Mouse (Mus musculus): ENCODE measurements around the gene Cdk18.

Gene Cdk18

GRCm38 (mm10) chr1:132112426-132112825 lies 27.1 kb downstream of the Cdk18 start:
- DNase-seq (ENCODE audit: low spot score): no peak

- DNase-seq (ENCODE audit: low spot score): no peak
These were observed 28.1 kb downstream of the Cdk18 start for GRCm38 (mm10) chr1:132111411-132111810.

- DNase-seq (ENCODE audit: low spot score): no peak
These were observed 30.1 kb downstream of the Cdk18 start for GRCm38 (mm10) chr1:132109368-132109767.

- no peak for DNase-seq (ENCODE audit: low spot score)
These were observed 35.1 kb downstream of the Cdk18 start for GRCm38 (mm10) chr1:132104353-132104752.

- DNase-seq (ENCODE audit: low spot score): no peak
These were observed 37.4 kb downstream of the Cdk18 start for GRCm38 (mm10) chr1:132101953-132102697.

- DNase-seq (ENCODE audit: low spot score): no peak
These were observed 39.7 kb downstream of the Cdk18 start for GRCm38 (mm10) chr1:132099775-132100174.

- DNase-seq (ENCODE audit: low spot score): no peak
These were observed 40.5 kb downstream of the Cdk18 start for GRCm38 (mm10) chr1:132099016-132099415.

- no peak for DNase-seq (ENCODE audit: low spot score)
These were observed 41.4 kb downstream of the Cdk18 start for GRCm38 (mm10) chr1:132098076-132098475.

GRCm38 (mm10) chr1:132095356-132096004 lies 44.0 kb downstream of the Cdk18 start:
- DNase-seq (ENCODE audit: low spot score): peak; percentile 35

GRCm38 (mm10) chr1:132093269-132093668 lies 46.2 kb downstream of the Cdk18 start:
- no peak for DNase-seq (ENCODE audit: low spot score)

GRCm38 (mm10) chr1:132090266-132090665 lies 49.2 kb downstream of the Cdk18 start:
- DNase-seq (ENCODE audit: low spot score): no peak

- no peak for DNase-seq (ENCODE audit: low spot score)
These were observed 49.7 kb downstream of the Cdk18 start for GRCm38 (mm10) chr1:132089767-132090166.

GRCm38 (mm10) chr1:132088181-132088671 lies 51.3 kb downstream of the Cdk18 start:
- no peak for DNase-seq (ENCODE audit: low spot score)

- DNase-seq (ENCODE audit: low spot score): no peak
These were observed 54.1 kb downstream of the Cdk18 start for GRCm38 (mm10) chr1:132085181-132086049.

GRCm38 (mm10) chr1:132078413-132078812 lies 61.1 kb downstream of the Cdk18 start:
- no peak for DNase-seq (ENCODE audit: low spot score)

GRCm38 (mm10) chr1:132075576-132075975 lies 63.9 kb downstream of the Cdk18 start:
- DNase-seq (ENCODE audit: low spot score): no peak

- no peak for DNase-seq (ENCODE audit: low spot score)
These were observed 68.8 kb downstream of the Cdk18 start for GRCm38 (mm10) chr1:132070659-132071058.

- DNase-seq (ENCODE audit: low spot score): no peak
These were observed 70.0 kb downstream of the Cdk18 start for GRCm38 (mm10) chr1:132069436-132069835.

- peak; percentile 15 for DNase-seq (ENCODE audit: low spot score)
These were observed 71.9 kb downstream of the Cdk18 start, which contains the start of gene Mfsd4a for GRCm38 (mm10) chr1:132067261-132068255. Gene Mfsd4a, minus strand, starts transcription at chr1:132068062.

GRCm38 (mm10) chr1:132065475-132066172 lies 73.9 kb downstream of the Cdk18 start:
- no peak for DNase-seq (ENCODE audit: low spot score)
